Mouse (Mus musculus) hindbrain, embryonic 13.5 days (tissue): ENCODE measurements around the gene Acox2. TPM values are rescaled to one million over a fixed set of nuclear protein-coding genes. Genes with fewer than 3 reads are reported as not detected.

Experiments used
- polyA plus RNA-seq: library from polyadenylated mRNA; unstranded; fragments of >200 nt; fragmentation: Nextera tagmentation; extraction: Ambion mirVana; gene quantifications from 2 replicates; pipeline ENCODE4 v1.2.1, GENCODE M21; 2015

The Acox2 gene
- polyA plus RNA-seq, 1 experiment from 2014 or later = not detected

Other genes with a start within 250 kb of the Acox2 start
- 47.4 and 48.0 TPM in 2 replicates for gene Rpp14, start 179.0 kb downstream of the Acox2 start, polyA plus RNA-seq
- 61.4 and 62.8 TPM in 2 replicates for gene Pxk, start 161.1 kb downstream of the Acox2 start, polyA plus RNA-seq
- 246 and 250 TPM in 2 replicates for gene Pdhb, start 86.3 kb downstream of the Acox2 start, polyA plus RNA-seq
- 4.1 and 5.1 TPM in 2 replicates for gene Kctd6, start 45.2 kb downstream of the Acox2 start, polyA plus RNA-seq
- gene Fam107a, start 58.7 kb upstream of the Acox2 start, polyA plus RNA-seq = 0.17 and 0.34 TPM in 2 replicates
- gene Oit1, start 119.4 kb upstream of the Acox2 start, polyA plus RNA-seq = 0.13 TPM in 1 of 2 replicates, not detected in the other